Mouse (Mus musculus) midbrain, embryonic 15.5 days (tissue): ENCODE measurements around the gene Fbln5. TPM values are rescaled to one million over a fixed set of nuclear protein-coding genes. Genes with fewer than 3 reads are reported as not detected.

ENCODE experiments used
- ATAC-seq: fragments of 200-750 bp; cut with Nextera tagmentation; replicated peaks from 2 replicates; pipeline ENCODE4 v1.8.0; 2017; ENCODE audit warnings: moderate TSS enrichment
- H3K27ac ChIP-seq: fragments of 300-500 bp; sonication (generic); 2 replicates; pipeline ENCODE4 v1.5.1; 2015; ENCODE audit warnings: mild to moderate bottlenecking, inconsistent platforms
- H3K27me3 ChIP-seq: fragments of 300-500 bp; sonication (generic); replicated peaks from 2 replicates; pipeline ENCODE4 v1.6.1; 2015; ENCODE audit warnings: inconsistent platforms
- H3K36me3 ChIP-seq: fragments of 300-500 bp; sonication (generic); replicated peaks from 2 replicates; pipeline ENCODE4 v1.6.1; 2015; ENCODE audit warnings: inconsistent platforms
- H3K4me1 ChIP-seq: fragments of 300-500 bp; sonication (generic); 2 replicates; pipeline ENCODE4 v1.6.1; 2015; ENCODE audit warnings: inconsistent platforms
- H3K4me2 ChIP-seq: fragments of 300-500 bp; sonication (generic); 2 replicates; pipeline ENCODE4 v1.6.1; 2015; ENCODE audit warnings: inconsistent platforms, mild to moderate bottlenecking, moderate library complexity
- H3K4me3 ChIP-seq: fragments of 300-500 bp; sonication (generic); 2 replicates; pipeline ENCODE4 v1.5.1; 2015; ENCODE audit warnings: mild to moderate bottlenecking, inconsistent platforms
- H3K9ac ChIP-seq: fragments of 300-500 bp; sonication (generic); 2 replicates; pipeline ENCODE4 v1.6.1; 2015; ENCODE audit warnings: mild to moderate bottlenecking, inconsistent platforms
- H3K9me3 ChIP-seq: fragments of 300-500 bp; sonication (generic); 2 replicates; pipeline ENCODE4 v1.6.1; 2016; ENCODE audit warnings: inconsistent platforms
- WGBS: fragments of 180-500 bp; shearing (Covaris S2); methylation state at CpG from one replicate; pipeline ENCODE4 v1.1.7; 2015; ENCODE audit warnings: mixed read lengths; 5-methylcytosine and 5-hydroxymethylcytosine counted together
- polyA plus RNA-seq: library from polyadenylated mRNA; unstranded; fragments of >200 nt; fragmentation: Nextera tagmentation; extraction: Ambion mirVana; gene quantifications from 2 replicates; pipeline ENCODE4 v1.2.1, GENCODE M21; 2015

Gene Fbln5
- 10.1 and 11.6 TPM in 2 replicates for polyA plus RNA-seq

- peak; percentile 87 for ATAC-seq
- under 1% methylated on average over 46 of the region's 46 CpGs for WGBS
- Histone ChIP-seq H3K4me1 (peaks cover 17% of the 10 kb centered on the region), H3K4me3 (peak within 1 kb of the TSS; percentile 53), H3K36me3 (no peaks in the 10 kb centered on the region), H3K9me3 (no peaks in the 10 kb centered on the region), H3K27me3 (peaks cover 12% of the 10 kb centered on the region; the same call in 1 of the 2 replicates), H3K9ac (peak within 1 kb of the TSS; percentile 53), H3K27ac (no peak within 1 kb of the TSS), H3K4me2 (peak within 1 kb of the TSS; percentile 98)
These were observed at the start of gene Fbln5 for GRCm38 (mm10) chr12:101818608-101819370. TSS of gene Fbln5 (minus strand) at chr12:101819055.

DNA sequence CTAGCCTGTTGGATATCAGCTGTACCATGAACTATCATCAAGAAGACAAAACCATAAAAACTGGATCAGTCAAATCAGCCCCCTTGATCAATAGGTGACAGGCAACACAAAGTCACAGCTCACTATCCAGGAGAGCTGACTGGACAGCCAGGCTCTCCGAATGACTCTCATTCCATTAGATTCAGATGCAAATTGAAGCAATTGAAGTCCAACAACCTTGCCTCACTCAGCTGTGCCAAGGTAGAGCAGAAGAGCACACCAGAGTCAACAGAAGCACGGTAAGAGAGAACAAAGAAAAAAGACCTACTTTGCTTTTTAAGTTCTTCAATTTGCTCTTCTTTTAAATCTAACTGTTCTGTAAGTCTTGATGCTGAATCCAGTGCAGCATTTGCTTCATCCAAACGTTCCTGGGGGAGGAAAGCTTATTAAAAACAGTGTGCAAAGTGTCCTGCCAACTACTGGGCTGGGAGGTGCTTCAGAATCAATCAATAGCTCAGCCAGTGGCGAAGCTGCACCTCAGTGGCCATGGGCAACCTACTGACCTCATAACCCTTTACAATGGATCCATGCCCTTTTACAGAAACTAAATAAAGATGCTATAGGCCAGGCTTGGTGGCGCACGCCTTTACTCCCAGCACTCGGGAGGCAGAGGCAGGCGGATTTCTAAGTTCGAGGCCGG is 43.6 kb upstream of the Fbln5 start:
- no peak overlapping the region for H3K4me3 ChIP-seq
- no peaks in the 10 kb centered on the region for H3K9me3 ChIP-seq
- WGBS: 84% methylated on average over 10 of the region's 10 CpGs
- H3K27ac ChIP-seq: no peak overlapping the region
- no peak for ATAC-seq
- H3K9ac ChIP-seq: no peak overlapping the region
- no peak overlapping the region for H3K4me2 ChIP-seq
- no peaks in the 10 kb centered on the region for H3K4me1 ChIP-seq
- peaks cover 8% of the 10 kb centered on the region; the same call in 1 of the 2 replicates for H3K36me3 ChIP-seq
- no peaks in the 10 kb centered on the region for H3K27me3 ChIP-seq

- ATAC-seq: no peak
- Histone ChIP-seq H3K27me3 (no peaks in the 10 kb centered on the region), H3K36me3 (peaks cover 5% of the 10 kb centered on the region; the same call in 1 of the 2 replicates), H3K4me1 (no peaks in the 10 kb centered on the region), H3K4me3 (no peak overlapping the region), H3K9ac (no peak overlapping the region), H3K4me2 (no peak overlapping the region), H3K9me3 (no peaks in the 10 kb centered on the region), H3K27ac (no peak overlapping the region)
- 100% methylated on average over 1 of the region's 1 CpGs for WGBS
These were observed 41.4 kb upstream of the Fbln5 start for GRCm38 (mm10) chr12:101860256-101860655.

DNA sequence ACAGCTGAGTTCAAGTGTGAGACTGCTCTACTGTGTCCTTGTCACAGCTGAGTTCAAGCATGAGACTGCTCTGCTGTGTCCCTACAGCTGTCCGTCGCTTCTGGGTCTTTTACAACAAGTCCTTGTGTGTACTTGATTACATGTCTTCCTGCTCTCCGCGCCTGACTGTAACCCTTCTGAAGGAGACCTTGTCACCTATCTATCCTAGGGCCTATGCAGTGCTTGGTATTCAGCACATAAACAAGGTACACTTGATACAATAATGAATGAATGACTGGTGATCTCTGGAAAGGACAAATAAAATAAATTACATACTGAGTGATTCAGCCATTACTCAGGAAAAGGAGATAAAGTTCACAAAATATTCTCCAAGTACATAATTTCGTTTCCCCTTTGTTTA is 39.2 kb upstream of the Fbln5 start:
- H3K4me3 ChIP-seq: no peak overlapping the region
- no peak for ATAC-seq
- no peaks in the 10 kb centered on the region for H3K27me3 ChIP-seq
- no peak overlapping the region for H3K9ac ChIP-seq
- H3K36me3 ChIP-seq: peaks cover 5% of the 10 kb centered on the region; the same call in 1 of the 2 replicates
- no peak overlapping the region for H3K27ac ChIP-seq
- no peaks in the 10 kb centered on the region for H3K4me1 ChIP-seq
- WGBS: 93% methylated on average over 5 of the region's 5 CpGs
- no peak overlapping the region for H3K4me2 ChIP-seq
- H3K9me3 ChIP-seq: no peaks in the 10 kb centered on the region

DNA sequence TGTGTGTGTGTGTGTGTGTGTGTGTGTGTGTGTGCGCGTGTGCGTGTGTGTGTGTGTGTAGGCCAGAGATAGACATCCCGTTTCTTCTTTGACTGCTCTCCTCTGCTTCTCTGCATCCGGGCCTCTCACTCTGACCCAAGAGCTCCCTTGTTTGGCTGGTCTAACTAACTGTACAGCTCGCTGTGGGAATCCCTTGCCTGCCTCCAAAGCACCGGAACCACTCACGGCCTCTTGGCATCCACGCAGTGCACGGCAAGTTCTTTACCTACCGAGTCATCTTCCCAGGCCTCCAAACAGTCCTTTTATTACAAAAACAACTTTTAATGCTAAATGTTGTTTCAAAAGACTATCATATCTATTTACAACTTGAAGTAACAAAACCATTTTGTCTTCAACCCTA is 35.5 kb upstream of the Fbln5 start:
- no peak for ATAC-seq
- no peaks in the 10 kb centered on the region for H3K9me3 ChIP-seq
- no peak overlapping the region for H3K4me2 ChIP-seq
- 95% methylated on average over 11 of the region's 11 CpGs for WGBS
- H3K36me3 ChIP-seq: no peaks in the 10 kb centered on the region
- H3K4me1 ChIP-seq: no peaks in the 10 kb centered on the region
- H3K27ac ChIP-seq: no peak overlapping the region
- H3K9ac ChIP-seq: no peak overlapping the region
- no peaks in the 10 kb centered on the region for H3K27me3 ChIP-seq
- H3K4me3 ChIP-seq: no peak overlapping the region

DNA sequence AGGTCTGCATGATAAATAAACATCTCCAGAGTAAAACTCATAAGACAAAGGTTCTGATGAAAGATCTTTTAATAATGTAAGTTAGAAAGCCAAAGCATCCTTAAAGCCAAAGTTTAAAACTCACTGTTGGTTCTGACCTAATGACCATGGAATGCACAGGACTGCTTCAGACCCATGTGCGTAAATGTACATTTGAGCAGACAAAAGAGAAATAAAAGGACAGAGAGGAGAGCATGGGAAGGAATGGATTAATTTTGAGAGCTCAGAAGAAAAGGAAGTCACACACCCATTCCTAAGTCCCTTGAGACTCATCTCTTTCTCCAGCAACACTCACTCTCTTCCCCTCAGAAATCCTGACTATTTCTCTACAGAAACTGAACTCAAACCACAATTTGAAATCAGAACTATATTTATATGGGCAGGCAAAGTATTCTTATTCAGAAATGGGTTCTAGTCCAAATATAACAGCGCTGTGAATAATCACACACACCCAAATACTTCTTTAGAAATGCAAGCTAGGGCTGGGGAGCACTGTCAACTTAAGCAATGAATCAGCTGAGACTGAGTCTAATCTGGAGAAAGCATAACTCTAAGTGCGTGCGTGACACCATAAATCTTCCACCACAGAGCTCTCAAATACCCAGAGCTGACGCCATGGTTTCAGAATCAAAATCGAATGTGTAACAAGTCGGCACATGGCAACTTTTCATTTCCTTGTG is 33.1 kb upstream of the Fbln5 start:
- Histone ChIP-seq H3K27ac (no peak overlapping the region), H3K9ac (no peak overlapping the region), H3K4me1 (no peaks in the 10 kb centered on the region), H3K36me3 (no peaks in the 10 kb centered on the region), H3K4me3 (no peak overlapping the region), H3K9me3 (no peaks in the 10 kb centered on the region), H3K27me3 (no peaks in the 10 kb centered on the region), H3K4me2 (no peak overlapping the region)
- no peak for ATAC-seq
- WGBS: 95% methylated on average over 7 of the region's 7 CpGs

- no peaks in the 10 kb centered on the region for H3K9me3 ChIP-seq
- no peak overlapping the region for H3K9ac ChIP-seq
- no peak for ATAC-seq
- WGBS: 89% methylated on average over 9 of the region's 9 CpGs
- no peaks in the 10 kb centered on the region for H3K4me1 ChIP-seq
- no peaks in the 10 kb centered on the region for H3K27me3 ChIP-seq
- H3K36me3 ChIP-seq: 0 out of 2 replicates have a peak, but pooled peaks cover 4% of the 10 kb centered on the region
- H3K27ac ChIP-seq: no peak overlapping the region
- no peak overlapping the region for H3K4me3 ChIP-seq
- no peak overlapping the region for H3K4me2 ChIP-seq
These were observed 32.5 kb upstream of the Fbln5 start for GRCm38 (mm10) chr12:101851314-101851713.

GRCm38 (mm10) chr12:101836546-101837274 is 17.9 kb upstream of the Fbln5 start:
- 0 out of 2 replicates have a peak, but pooled peaks cover 7% of the 10 kb centered on the region for H3K36me3 ChIP-seq
- no peaks in the 10 kb centered on the region for H3K4me1 ChIP-seq
- WGBS: 92% methylated on average over 10 of the region's 10 CpGs
- H3K4me3 ChIP-seq: no peak overlapping the region
- no peak overlapping the region for H3K9ac ChIP-seq
- no peaks in the 10 kb centered on the region for H3K27me3 ChIP-seq
- H3K4me2 ChIP-seq: no peak overlapping the region
- ATAC-seq: no peak
- H3K9me3 ChIP-seq: no peaks in the 10 kb centered on the region
- H3K27ac ChIP-seq: no peak overlapping the region

- H3K27ac ChIP-seq: no peak overlapping the region
- 97% methylated on average over 4 of the region's 4 CpGs for WGBS
- no peak overlapping the region for H3K4me3 ChIP-seq
- 0 out of 2 replicates have a peak, but pooled peaks cover 7% of the 10 kb centered on the region for H3K36me3 ChIP-seq
- no peak overlapping the region for H3K4me2 ChIP-seq
- no peaks in the 10 kb centered on the region for H3K4me1 ChIP-seq
- no peaks in the 10 kb centered on the region for H3K9me3 ChIP-seq
- H3K27me3 ChIP-seq: no peaks in the 10 kb centered on the region
- no peak for ATAC-seq
- H3K9ac ChIP-seq: no peak overlapping the region
These were observed 15.9 kb upstream of the Fbln5 start for GRCm38 (mm10) chr12:101834715-101835114.

DNA sequence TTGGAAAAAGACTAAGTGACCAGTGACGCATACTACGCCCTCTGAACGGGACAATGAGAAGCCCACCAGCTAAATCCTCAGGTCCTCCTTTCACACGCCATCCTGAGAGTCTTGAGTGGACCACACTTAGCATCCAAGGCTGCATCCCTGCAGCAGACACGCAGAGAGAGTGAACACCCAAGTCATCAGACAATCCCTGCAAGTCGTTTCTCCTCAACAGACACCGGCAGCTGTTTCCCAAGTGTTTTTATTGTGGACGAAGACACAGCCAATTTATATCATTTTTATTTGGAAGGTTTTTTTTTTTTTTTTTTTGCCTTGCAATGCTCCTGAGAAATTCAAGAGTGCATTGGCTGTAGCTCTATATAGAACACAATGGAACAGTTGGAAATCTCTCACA is 14.9 kb upstream of the Fbln5 start:
- Histone ChIP-seq H3K36me3 (0 out of 2 replicates have a peak, but pooled peaks cover 5% of the 10 kb centered on the region), H3K9me3 (no peaks in the 10 kb centered on the region), H3K4me3 (no peak overlapping the region), H3K9ac (no peak overlapping the region), H3K27ac (no peak overlapping the region), H3K27me3 (no peaks in the 10 kb centered on the region), H3K4me2 (no peak overlapping the region), H3K4me1 (no peaks in the 10 kb centered on the region)
- 89% methylated on average over 8 of the region's 8 CpGs for WGBS
- ATAC-seq: no peak

DNA sequence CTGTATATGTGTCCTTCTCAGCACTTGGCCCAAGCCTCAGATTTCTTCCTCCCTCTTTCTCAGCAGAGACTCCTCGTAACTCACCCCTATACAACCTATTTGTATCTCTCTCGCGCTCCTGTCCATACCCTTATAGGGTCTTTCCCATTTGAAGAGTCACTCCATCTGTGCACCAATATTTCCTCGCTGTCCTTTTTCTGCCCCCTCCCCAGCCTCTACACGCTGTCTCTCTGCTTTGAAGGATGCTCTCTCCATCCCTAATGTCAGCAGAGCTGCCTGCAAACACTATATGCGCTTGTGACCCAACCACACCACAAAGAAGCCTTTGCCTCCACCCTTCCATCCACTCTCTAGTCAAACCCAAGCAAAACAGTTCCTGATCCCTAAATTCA is 14.3 kb upstream of the Fbln5 start:
- Histone ChIP-seq H3K4me3 (no peak overlapping the region), H3K4me2 (no peak overlapping the region), H3K27ac (no peak overlapping the region), H3K36me3 (0 out of 2 replicates have a peak, but pooled peaks cover 4% of the 10 kb centered on the region), H3K9me3 (no peaks in the 10 kb centered on the region), H3K27me3 (no peaks in the 10 kb centered on the region), H3K9ac (no peak overlapping the region), H3K4me1 (no peaks in the 10 kb centered on the region)
- 97% methylated on average over 6 of the region's 6 CpGs for WGBS
- ATAC-seq: no peak
